Mouse (Mus musculus): Measurements from ENCODE around the gene Myof. TPM values are rescaled to one million over a fixed set of nuclear protein-coding genes. Genes with fewer than 3 reads are reported as not detected.

Gene Myof
- polyA plus RNA-seq, 1 experiment: not detected

GRCm38 (mm10) chr19:37957256-37957655, 86.1 kb downstream of the Myof start:
- 68% methylated on average over 7 of the region's 7 CpGs for WGBS

GRCm38 (mm10) chr19:37956006-37956405, 87.4 kb downstream of the Myof start:
- Histone ChIP-seq H3K27ac (ENCODE audit: insufficient read depth, low read depth, low read length) (no peak overlapping the region), H3K4me1 (ENCODE audit: control insufficient read depth, insufficient read depth, low read length) (peaks cover 2% of the 10 kb centered on the region; the same call in 1 of the 2 replicates), H3K4me3 (ENCODE audit: insufficient read depth, low read depth, low read length) (no peak overlapping the region)
- WGBS: 76% methylated on average over 3 of the region's 3 CpGs
- TF ChIP-seq POLR2A (IDR thresholded peaks at IDR 0.05; ENCODE audit: insufficient read depth, low read depth, low read length) (no peak), CTCF (IDR thresholded peaks at IDR 0.05; ENCODE audit: insufficient read depth, low read depth, low read length) (no peak)

More at GRCm38 (mm10) chr19:37957256-37957655, 86.1 kb downstream of the Myof start:
- no peak overlapping the region for H3K27ac ChIP-seq (ENCODE audit: insufficient read depth, low read depth, low read length)
- H3K4me3 ChIP-seq (ENCODE audit: insufficient read depth, low read depth, low read length): no peak overlapping the region
- no peak for TF ChIP-seq CTCF (IDR thresholded peaks at IDR 0.05; ENCODE audit: insufficient read depth, low read depth, low read length)
- no peak for TF ChIP-seq POLR2A (IDR thresholded peaks at IDR 0.05; ENCODE audit: insufficient read depth, low read depth, low read length)
- peaks cover 2% of the 10 kb centered on the region; the same call in 1 of the 2 replicates for H3K4me1 ChIP-seq (ENCODE audit: control insufficient read depth, insufficient read depth, low read length)

- no peak overlapping the region for H3K27ac ChIP-seq (ENCODE audit: insufficient read depth, low read depth, low read length)
- H3K4me3 ChIP-seq (ENCODE audit: insufficient read depth, low read depth, low read length): no peak overlapping the region
- peaks cover 2% of the 10 kb centered on the region; the same call in 1 of the 2 replicates for H3K4me1 ChIP-seq (ENCODE audit: control insufficient read depth, insufficient read depth, low read length)
- WGBS: 29% methylated on average over 7 of the region's 7 CpGs
- TF ChIP-seq POLR2A (IDR thresholded peaks at IDR 0.05; ENCODE audit: insufficient read depth, low read depth, low read length) (no peak), CTCF (IDR thresholded peaks at IDR 0.05; ENCODE audit: insufficient read depth, low read depth, low read length) (no peak)
Measured at GRCm38 (mm10) chr19:37955425-37956001, 87.9 kb downstream of the Myof start.

GRCm38 (mm10) chr19:37954772-37955171, 88.6 kb downstream of the Myof start:
- 79% methylated on average over 5 of the region's 5 CpGs for WGBS
- H3K27ac ChIP-seq (ENCODE audit: insufficient read depth, low read depth, low read length): no peak overlapping the region
- no peaks in the 10 kb centered on the region for H3K4me1 ChIP-seq (ENCODE audit: control insufficient read depth, insufficient read depth, low read length)
- H3K4me3 ChIP-seq (ENCODE audit: insufficient read depth, low read depth, low read length): no peak overlapping the region
- TF ChIP-seq CTCF (IDR thresholded peaks at IDR 0.05; ENCODE audit: insufficient read depth, low read depth, low read length) (no peak), POLR2A (IDR thresholded peaks at IDR 0.05; ENCODE audit: insufficient read depth, low read depth, low read length) (no peak)

- Histone ChIP-seq H3K4me3 (ENCODE audit: insufficient read depth, low read depth, low read length) (no peak overlapping the region), H3K4me1 (ENCODE audit: control insufficient read depth, insufficient read depth, low read length) (no peaks in the 10 kb centered on the region), H3K27ac (ENCODE audit: insufficient read depth, low read depth, low read length) (no peak overlapping the region)
- no peak for TF ChIP-seq CTCF (IDR thresholded peaks at IDR 0.05; ENCODE audit: insufficient read depth, low read depth, low read length)
- no peak for TF ChIP-seq POLR2A (IDR thresholded peaks at IDR 0.05; ENCODE audit: insufficient read depth, low read depth, low read length)
- WGBS: 87% methylated on average over 8 of the region's 8 CpGs
Measured at GRCm38 (mm10) chr19:37954236-37954635, 89.1 kb downstream of the Myof start.

- TF ChIP-seq CTCF (IDR thresholded peaks at IDR 0.05; ENCODE audit: insufficient read depth, low read depth, low read length): no peak
- no peak for TF ChIP-seq POLR2A (IDR thresholded peaks at IDR 0.05; ENCODE audit: insufficient read depth, low read depth, low read length)
- H3K27ac ChIP-seq (ENCODE audit: insufficient read depth, low read depth, low read length): no peak overlapping the region
- H3K4me3 ChIP-seq (ENCODE audit: insufficient read depth, low read depth, low read length): no peak overlapping the region
- WGBS: 39% methylated on average over 4 of the region's 4 CpGs
- peaks cover 7% of the 10 kb centered on the region for H3K4me1 ChIP-seq (ENCODE audit: control insufficient read depth, insufficient read depth, low read length)
Measured at GRCm38 (mm10) chr19:37946696-37947095, 96.7 kb downstream of the Myof start.

- TF ChIP-seq CTCF (IDR thresholded peaks at IDR 0.05; ENCODE audit: insufficient read depth, low read depth, low read length) (no peak), POLR2A (IDR thresholded peaks at IDR 0.05; ENCODE audit: insufficient read depth, low read depth, low read length) (no peak)
- H3K4me3 ChIP-seq (ENCODE audit: insufficient read depth, low read depth, low read length): no peak overlapping the region
- 59% methylated on average over 8 of the region's 8 CpGs for WGBS
- no peak overlapping the region for H3K27ac ChIP-seq (ENCODE audit: insufficient read depth, low read depth, low read length)
- H3K4me1 ChIP-seq (ENCODE audit: control insufficient read depth, insufficient read depth, low read length): peaks cover 7% of the 10 kb centered on the region
Measured at GRCm38 (mm10) chr19:37946053-37946452, 97.3 kb downstream of the Myof start.

GRCm38 (mm10) chr19:37939203-37939602, 104.2 kb downstream of the Myof start:
- no peaks in the 10 kb centered on the region for H3K4me1 ChIP-seq (ENCODE audit: control insufficient read depth, insufficient read depth, low read length)
- H3K4me3 ChIP-seq (ENCODE audit: insufficient read depth, low read depth, low read length): no peak overlapping the region
- TF ChIP-seq POLR2A (IDR thresholded peaks at IDR 0.05; ENCODE audit: insufficient read depth, low read depth, low read length) (no peak), CTCF (IDR thresholded peaks at IDR 0.05; ENCODE audit: insufficient read depth, low read depth, low read length) (no peak)
- WGBS: 92% methylated on average over 10 of the region's 10 CpGs
- H3K27ac ChIP-seq (ENCODE audit: insufficient read depth, low read depth, low read length): no peak overlapping the region

- H3K27ac ChIP-seq (ENCODE audit: insufficient read depth, low read depth, low read length): no peak overlapping the region
- no peaks in the 10 kb centered on the region for H3K4me1 ChIP-seq (ENCODE audit: control insufficient read depth, insufficient read depth, low read length)
- no peak overlapping the region for H3K4me3 ChIP-seq (ENCODE audit: insufficient read depth, low read depth, low read length)
- TF ChIP-seq CTCF (IDR thresholded peaks at IDR 0.05; ENCODE audit: insufficient read depth, low read depth, low read length) (no peak), POLR2A (IDR thresholded peaks at IDR 0.05; ENCODE audit: insufficient read depth, low read depth, low read length) (no peak)
Measured at GRCm38 (mm10) chr19:37937092-37937491, 106.3 kb downstream of the Myof start.
